Mouse (Mus musculus) c-Kit-positive CD71-negative TER-119-negative erythroid progenitor cells, embryonic 14.5 days (primary cell): ENCODE measurements around the gene Nav2.

Experiments
- DNase-seq: peaks from one replicate; pipeline ENCODE4 v3.0.0-alpha.2; 2013; ENCODE audit warnings: low read depth

Nav2 gene

DNA sequence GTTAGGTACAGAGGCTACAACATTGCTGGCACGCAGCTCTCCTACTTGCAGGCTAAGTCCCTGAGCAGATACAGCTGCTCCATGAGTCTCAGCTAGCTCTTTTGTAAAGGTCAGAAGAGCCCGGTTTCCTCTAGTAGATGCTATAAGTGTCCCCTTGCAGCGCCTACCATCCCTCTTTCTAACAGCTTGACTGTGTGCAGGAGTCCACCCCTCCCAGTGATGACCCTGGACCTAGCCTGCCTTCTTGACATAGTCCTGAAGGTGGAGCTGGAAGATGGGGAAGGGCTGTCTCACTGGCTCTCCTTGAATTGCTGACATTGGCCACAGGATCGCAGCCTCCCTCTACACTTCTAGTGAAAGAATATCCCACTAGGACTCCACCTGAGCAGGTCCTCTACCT is 708.6 kb downstream of the Nav2 start:
- DNase-seq: no peak

DNA sequence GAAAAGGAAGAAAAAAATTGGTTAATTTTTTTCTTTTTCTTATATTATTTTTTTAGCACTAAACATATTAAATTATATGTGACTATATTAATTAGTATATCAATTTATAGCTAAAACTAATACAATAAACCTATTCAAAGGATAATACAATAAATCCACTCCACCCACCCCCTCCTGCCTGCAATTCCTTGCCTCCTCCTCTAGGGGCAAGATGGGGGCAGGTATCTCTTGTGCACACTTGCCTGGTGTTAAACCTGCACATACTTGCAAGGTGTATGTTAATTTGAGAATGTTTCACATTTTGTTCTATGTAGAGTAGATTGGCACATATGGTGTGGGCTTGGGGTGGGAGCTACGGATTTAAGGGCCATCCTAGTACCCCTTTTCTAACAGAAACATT is 711.6 kb downstream of the Nav2 start:
- no peak for DNase-seq

DNA sequence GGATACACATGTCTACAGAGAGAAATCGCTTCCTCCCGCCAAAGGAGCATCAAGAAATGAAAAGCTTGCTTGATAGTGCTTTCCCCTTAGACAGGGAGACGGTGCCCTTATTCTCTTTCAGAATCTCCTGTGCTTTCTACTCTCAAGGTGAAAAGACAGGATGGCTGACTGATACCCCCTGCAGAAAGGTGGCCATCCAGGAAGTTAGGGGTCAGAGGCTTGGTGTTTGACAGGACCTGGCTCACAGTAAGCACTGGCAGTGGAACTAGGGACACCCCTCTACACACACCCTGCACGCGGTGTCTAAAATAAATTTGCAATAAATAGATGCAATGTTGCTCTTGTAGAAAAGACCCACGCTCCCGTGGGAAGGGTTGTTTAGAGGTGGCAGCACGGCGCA is 723.4 kb downstream of the Nav2 start:
- DNase-seq: no peak

DNA sequence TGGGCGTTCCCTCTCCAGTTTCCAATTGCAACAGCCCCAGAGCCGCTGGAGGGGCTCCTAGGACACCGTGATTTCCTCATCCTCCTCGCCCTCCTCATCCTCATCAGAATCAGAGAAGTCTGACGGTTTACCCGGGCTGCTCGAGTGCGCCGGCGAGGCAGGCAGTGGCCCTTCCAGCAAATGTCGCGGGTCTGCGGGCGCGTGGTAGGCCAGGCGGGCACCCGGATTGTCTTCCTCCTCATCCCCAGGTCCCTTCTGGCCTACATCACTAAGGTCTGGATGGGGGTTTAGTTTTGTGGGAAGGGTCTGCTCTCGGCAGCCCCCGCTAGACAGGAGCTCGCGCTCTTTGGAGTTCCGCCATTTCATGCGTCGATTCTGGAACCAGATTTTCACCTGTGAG is 723.9 kb downstream of the Nav2 start:
- DNase-seq: no peak

DNA sequence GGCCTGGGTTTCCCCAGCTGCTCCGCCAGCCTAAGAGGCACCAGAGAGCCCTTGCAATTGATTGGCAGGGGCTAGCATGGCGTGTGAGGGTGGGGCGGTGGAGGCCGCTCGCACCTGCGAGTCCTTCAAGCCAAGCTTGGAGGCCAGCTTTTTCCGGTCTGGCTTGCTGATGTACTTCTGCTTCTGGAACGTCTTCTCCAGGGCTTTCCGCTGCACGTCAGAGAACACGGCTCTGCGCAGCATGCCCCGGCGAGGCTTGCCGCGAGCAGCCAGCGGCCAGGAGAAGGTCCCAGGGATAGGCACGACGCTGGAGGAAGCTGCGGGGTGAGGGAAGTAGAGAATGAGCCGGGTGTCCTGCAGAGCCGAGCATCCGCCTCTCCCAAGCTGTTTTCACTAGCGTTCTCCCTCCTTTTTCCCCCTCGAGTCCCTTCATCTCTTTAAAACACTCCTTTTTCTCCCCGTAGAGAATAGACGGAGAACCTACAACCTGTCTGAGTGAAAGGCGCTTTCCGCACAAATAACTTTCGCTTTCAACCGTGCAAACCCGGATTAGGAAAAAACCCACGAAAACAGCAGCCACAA is 725.0 kb downstream of the Nav2 start:
- DNase-seq: peak; percentile 55

DNA sequence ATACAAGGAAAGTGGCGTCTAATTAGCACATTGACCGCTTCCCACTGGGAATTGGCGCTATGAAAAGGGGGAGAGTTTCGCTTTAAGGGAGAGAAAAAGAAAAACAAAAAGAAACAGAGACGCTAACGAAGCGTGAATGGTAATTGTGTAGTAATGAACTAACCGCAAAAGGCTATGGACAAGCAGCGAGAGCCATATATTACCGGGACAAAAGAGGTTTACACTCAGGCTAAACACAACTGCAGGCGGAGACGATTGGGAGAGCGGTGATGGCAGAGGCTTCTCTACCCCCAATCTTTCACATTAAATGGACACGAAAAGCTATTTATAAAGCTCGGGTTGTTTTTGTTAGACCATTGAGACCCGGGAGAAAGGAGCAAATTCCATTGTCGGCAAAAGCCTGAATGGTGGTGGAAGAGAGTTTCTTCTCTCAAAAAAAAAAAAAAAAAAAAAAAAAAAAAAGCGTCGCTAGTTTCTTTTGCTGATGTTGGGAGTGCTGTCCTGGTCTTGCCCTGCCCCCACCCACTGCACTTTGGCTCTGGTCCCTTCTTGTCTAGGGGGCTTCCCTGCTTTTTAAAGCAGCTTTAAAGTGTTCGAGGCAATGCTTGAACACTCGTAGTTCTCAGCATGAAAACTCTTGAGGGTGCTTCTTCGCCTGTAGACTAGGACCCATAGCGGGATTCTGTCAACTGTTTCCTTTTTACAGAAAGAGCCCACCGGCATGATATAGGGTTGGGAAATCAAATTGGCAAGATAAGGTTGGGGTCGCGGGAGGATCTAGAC is 726.0 kb downstream of the Nav2 start:
- no peak for DNase-seq

DNA sequence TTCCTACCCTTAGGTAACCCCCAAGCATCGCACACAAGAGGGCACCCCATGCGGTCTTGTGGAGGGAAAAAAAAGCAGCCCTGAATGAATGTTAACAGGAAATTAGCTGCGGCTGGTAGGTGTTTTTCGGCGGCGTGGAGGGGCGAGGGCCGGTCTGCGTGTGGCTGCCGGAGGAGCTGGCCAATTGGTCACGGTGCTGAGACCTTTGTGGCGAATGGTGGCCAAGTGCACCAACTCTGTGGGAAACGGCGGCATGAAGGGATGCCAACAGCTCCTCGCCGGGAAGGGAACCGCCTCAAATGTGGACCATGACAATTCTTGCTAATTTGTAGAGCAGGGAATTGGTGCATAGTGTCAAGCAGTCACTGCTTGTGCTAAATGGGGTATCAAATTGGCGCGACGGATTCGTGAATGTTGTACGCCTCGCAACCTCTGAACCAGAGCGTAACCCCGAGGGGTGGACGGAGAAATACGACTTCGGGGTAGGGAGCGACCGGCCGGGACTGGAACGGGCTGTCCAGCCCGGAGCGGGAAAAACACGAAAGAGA is 726.6 kb downstream of the Nav2 start:
- no peak for DNase-seq

DNA sequence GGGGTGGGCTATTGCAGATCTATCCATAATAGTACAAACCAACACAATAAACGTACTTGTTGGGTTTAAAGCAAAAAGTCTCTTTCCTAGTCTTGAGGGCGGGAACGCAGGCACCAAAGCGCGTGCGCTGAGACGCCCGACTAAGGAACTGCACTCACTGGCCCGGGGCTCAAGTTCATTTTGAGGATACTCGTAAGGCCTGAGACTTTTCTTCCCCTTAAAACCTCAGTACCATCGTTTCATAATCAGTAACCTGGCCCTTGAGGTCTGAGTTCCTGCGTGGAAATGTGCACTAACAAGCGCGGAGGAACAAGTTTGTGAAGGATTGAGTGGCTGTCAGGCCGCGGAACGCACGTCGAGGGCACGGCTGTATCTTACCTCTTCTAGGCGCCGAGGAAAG is 727.5 kb downstream of the Nav2 start:
- no peak for DNase-seq

DNA sequence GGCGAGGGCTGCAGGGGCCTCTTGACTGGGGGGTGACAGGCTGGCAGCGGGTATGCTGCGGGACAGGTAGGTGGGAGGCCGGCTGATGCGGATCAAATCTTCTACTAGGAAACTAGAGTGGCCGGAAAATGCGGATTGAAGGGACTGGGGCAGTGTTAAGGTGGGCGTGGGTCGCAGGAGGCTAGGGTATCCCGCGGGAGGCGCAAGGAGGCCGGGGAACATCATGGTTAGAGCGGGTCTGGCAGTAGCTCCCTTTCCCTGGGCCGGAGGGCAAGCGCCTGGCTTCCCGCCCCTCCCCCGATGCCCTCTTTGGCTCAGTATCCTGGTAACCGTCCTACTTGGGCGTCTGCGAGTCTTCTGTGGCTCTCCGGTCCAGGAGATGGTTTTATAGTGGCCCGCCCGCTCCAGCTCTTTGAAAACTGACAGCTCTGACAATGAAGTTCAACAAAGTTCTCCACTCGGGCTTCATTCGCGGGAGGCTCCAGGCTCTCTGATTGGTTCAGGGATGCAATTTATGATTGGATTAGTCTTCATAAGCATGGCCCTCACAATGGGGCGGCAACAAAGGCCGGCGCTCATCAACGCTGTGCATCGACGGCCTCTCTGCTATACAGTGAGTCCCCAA is 728.1 kb downstream of the Nav2 start, which contains the start of gene Dbx1:
Dbx1 (minus strand) TSS at position 359 of the 625 bp plus-strand sequence.
- no peak for DNase-seq

DNA sequence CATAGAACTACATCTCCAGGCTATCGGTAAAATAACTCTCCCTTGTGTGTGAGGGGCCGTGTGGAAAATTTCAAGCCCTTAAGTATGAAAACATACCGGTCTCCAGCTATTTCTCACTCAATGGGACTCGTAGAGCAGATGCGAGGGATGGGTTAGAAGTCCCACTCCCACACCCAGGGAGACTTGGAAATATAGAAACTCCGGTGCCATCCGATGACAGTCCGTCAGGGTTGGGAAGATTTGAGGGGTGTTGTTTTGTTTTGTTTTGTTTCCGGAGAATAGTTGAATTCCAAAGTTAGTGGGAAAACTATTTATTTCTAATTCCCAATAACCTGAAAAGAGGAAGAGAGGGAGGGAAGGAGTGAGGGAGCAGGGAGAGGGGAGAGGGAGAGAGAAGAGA is 728.8 kb downstream of the Nav2 start:
- no peak for DNase-seq

DNA sequence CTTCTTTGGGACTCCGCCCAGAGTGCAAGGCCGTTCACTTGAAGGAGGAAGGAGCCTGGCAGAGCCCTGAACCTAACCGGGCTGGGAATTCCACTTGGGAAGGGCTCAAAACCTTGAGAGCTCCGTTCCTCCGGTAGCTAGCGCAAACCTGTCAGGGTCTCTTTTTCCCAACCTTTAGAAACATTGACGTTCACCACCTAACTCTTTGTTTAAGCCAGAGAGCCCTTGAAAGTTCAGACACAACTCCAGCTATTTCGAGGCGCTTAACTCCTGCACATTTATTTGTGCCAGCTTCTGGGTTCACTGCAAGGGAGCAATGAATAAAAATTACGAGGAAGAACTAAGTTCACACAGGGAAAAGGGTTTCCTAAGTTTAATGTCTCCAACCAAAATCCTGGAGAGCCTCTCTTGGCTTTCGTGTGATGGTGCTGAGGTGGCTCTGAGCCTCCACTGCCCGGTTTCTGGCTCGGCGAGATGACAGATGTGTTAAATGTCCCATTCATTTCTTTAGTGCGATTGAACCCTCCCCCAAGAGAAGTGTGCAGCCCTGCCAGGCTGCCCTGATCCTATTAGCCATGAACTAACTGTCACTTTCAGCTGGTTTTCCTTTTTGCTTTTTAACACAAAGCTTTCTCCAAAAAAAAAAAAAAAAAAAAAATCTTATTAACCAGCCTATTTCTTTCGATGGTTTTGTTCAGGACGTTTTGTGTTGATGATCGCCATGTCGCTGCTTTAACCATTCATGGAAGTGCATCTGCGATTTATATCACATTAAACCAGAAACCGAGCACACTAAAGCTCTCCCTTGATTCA is 729.5 kb downstream of the Nav2 start:
- DNase-seq: no peak

DNA sequence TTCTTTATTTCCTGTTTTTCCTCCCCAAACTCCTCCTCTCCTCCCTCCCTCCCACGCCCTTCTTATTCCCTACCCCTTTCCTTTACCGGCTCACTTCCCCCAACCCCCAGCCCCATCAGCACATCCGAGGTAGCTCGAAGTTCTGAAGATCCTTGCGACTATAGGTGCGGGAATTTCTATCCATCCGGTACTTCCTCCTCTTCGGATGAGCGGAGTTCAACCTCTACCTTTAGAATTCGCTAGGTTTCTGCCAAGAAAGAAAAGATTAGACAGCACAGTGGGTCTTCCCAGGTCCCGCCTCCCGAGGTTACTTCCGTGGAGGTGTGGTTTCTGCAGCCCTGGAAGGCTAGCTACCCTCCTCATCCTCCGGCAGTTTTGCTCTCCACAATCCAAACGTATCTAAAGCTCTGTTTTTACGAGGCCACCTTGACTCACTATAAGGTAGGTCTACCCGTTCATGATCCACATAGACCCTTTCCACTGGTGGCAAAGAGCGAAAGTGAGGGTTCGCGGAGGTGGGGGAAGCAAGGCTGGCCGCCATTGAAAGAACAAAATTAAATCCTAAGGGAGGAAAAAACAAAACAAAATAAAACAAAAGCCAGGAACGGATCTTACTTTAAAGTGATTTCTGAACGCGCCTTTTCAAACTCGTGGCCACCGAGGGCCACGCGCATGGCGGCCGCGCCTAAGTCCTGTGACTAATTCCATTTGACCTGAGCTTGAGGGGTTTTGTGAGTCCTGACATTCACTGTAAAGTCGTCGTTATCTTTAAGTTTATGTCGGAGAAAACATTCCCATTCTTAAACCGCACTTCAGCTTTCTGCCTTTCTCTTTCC is 730.6 kb downstream of the Nav2 start:
- DNase-seq: no peak

DNA sequence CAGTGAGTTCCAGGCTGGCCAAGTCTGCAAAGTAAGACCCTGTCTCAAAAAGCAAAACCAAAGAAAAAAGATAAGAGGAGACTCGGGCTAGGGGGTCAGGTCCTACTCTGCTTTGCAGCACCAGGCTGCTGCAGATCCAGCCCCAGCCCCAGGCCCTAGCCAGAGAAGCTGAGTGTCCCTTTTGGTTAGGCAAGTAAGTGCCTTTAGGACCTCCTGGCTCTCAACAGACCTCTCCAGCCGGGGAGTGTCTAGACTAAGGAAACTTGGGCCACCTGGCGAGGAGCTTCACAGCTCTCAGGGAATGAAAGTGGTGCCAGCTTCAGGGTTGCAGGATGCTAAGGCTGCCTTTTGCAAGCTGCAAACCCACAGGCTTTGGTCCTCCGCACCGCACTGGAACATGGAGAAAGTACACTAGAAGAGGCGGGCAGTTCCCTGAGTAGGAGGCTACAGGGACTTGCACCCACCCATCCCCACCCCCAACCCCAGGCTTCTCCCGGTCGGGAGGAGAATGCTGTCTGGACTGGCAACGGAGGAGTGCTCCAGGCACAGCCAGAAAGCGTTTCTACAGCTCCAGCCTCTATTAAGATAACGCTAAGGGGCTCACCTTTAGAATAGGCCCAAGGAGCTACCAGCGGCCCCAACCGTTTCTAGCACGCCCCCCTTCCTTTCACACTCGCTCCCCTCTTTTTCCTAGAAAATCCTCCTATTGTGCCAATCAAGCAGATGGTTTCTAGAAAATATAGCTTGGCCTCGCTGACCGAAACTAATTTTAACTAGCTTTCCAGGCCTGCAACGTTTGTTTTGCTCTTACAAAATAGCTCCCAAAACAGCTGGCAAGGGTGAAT is 731.6 kb downstream of the Nav2 start:
- DNase-seq: no peak

DNA sequence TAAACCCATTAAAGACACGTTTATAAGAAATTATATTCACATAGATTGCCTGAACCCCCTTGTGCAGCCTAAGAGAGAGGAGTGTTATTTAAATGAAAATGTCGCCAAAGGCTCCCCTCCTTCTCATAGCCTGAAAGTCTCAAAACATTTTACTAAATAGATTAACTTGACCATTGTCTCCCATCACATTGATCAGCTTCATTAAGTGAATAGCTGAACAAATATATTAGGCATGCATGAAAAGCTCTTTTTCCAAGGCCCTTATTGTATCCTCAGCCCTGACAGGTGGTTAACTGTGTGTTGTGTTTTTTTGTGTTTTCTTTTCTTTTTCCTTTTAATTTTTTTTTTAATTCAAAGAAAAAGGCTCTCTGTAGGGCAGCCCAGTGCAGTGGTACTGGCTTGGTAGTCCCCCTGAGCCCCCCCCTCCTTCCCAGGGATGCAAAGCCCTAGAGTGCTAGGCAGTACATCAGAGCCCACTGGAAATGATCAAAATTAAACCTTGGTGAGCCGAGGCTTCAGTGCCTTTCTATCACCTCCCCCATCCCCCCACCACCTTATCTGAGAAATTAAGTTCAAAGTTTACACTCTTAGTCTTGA is 732.3 kb downstream of the Nav2 start:
- no peak for DNase-seq
